Comparison of ENCODE assay signal across 11 mouse cellular contexts in genomic region chr6:72659717-72660390, GRCm38 (mm10). TPM values are rescaled to one million over a fixed set of nuclear protein-coding genes. Genes with fewer than 3 reads are reported as not detected.
DNase-seq lines count a peak whose midpoint lies in the region; ATAC-seq lines count a peak whose summit lies in the region.
"Had no signal": no experiment of that assay in that cellular context is flagged by ENCODE, and none has a peak within 500 bp of the region (broad histone marks: within the 10 kb centered on the region; RNA-seq: fewer than 3 reads in every experiment).

No protein-coding gene starts in this region.

- H3K27me3 ChIP-seq in hindbrain, embryonic 16.5 days (replicated peaks; ENCODE audit: control insufficient read depth, insufficient read depth, low read length): no peaks in the 10 kb centered on the region
- no peaks in the 10 kb centered on the region for H3K27me3 ChIP-seq in hindbrain, embryonic 12.5 days
- H3K27me3 ChIP-seq in embryonic facial prominence, embryonic 13.5 days: no peaks in the 10 kb centered on the region
- no peaks in the 10 kb centered on the region for H3K27me3 ChIP-seq in limb, embryonic 15.5 days
- H3K27me3 ChIP-seq: limb, embryonic 13.5 days had no signal

- no peak overlapping the region for H3K4me3 ChIP-seq in hindbrain, embryonic 16.5 days (ENCODE audit: low read length)
- H3K4me3 ChIP-seq in hindbrain, embryonic 12.5 days: no peak overlapping the region
- H3K4me3 ChIP-seq in embryonic facial prominence, embryonic 13.5 days: no peak overlapping the region
- H3K4me3 ChIP-seq in limb, embryonic 15.5 days: no peak overlapping the region
- H3K4me3 ChIP-seq: limb, embryonic 13.5 days had no signal

- 0 out of 2 replicates have a peak, but pooled peaks have one; percentile 28 for ATAC-seq in hindbrain, embryonic 16.5 days
- no peak for ATAC-seq in hindbrain, embryonic 12.5 days (ENCODE audit: low FRiP score)
- no peak for ATAC-seq in embryonic facial prominence, embryonic 13.5 days (ENCODE audit: insufficient number of reproducible peaks, insufficient read depth, low FRiP score, low TSS enrichment, low read depth)
- ATAC-seq in limb, embryonic 15.5 days (ENCODE audit: insufficient number of reproducible peaks, low FRiP score, low TSS enrichment, low read depth): no peak
- no peak for ATAC-seq in erythroid progenitor cell, adult 5-6 weeks (replicated peaks; ENCODE audit: low FRiP score, poor library complexity, severe bottlenecking)

- H3K9me3 ChIP-seq in hindbrain, embryonic 16.5 days (ENCODE audit: control insufficient read depth, low read length): no peaks in the 10 kb centered on the region
- H3K9me3 ChIP-seq in hindbrain, embryonic 12.5 days (replicated peaks): no peaks in the 10 kb centered on the region
- H3K9me3 ChIP-seq in embryonic facial prominence, embryonic 13.5 days: no peaks in the 10 kb centered on the region
- no peaks in the 10 kb centered on the region for H3K9me3 ChIP-seq in limb, embryonic 15.5 days
- H3K9me3 ChIP-seq: limb, embryonic 13.5 days had no signal

- H3K9ac ChIP-seq in hindbrain, embryonic 16.5 days (ENCODE audit: low read depth, low read length): no peak overlapping the region
- H3K9ac ChIP-seq in hindbrain, embryonic 12.5 days: no peak overlapping the region
- no peak overlapping the region for H3K9ac ChIP-seq in embryonic facial prominence, embryonic 13.5 days
- H3K9ac ChIP-seq in limb, embryonic 15.5 days: no peak overlapping the region
- H3K9ac ChIP-seq: limb, embryonic 13.5 days had no signal

- no peak overlapping the region for H3K4me2 ChIP-seq in hindbrain, embryonic 16.5 days (ENCODE audit: low read length)
- no peak overlapping the region for H3K4me2 ChIP-seq in hindbrain, embryonic 12.5 days (replicated peaks)
- H3K4me2 ChIP-seq in embryonic facial prominence, embryonic 13.5 days: no peak overlapping the region
- no peak overlapping the region for H3K4me2 ChIP-seq in limb, embryonic 15.5 days
- H3K4me2 ChIP-seq: limb, embryonic 13.5 days had no signal

- peaks cover 13% of the 10 kb centered on the region for H3K4me1 ChIP-seq in hindbrain, embryonic 16.5 days (ENCODE audit: control insufficient read depth, insufficient read depth, low read depth, low read length)
- H3K4me1 ChIP-seq in hindbrain, embryonic 12.5 days: peaks cover 16% of the 10 kb centered on the region; the same call in 1 of the 2 replicates
- H3K4me1 ChIP-seq in embryonic facial prominence, embryonic 13.5 days: peaks cover 89% of the 10 kb centered on the region
- H3K4me1 ChIP-seq in limb, embryonic 15.5 days: peaks cover 66% of the 10 kb centered on the region

- WGBS in hindbrain, embryonic 16.5 days: 84% methylated on average over 8 of the region's 8 CpGs
- WGBS in hindbrain, embryonic 12.5 days: 88% methylated on average over 8 of the region's 8 CpGs
- WGBS in embryonic facial prominence, embryonic 13.5 days: 75% methylated on average over 8 of the region's 8 CpGs
- 56% methylated on average over 8 of the region's 8 CpGs for WGBS in limb, embryonic 15.5 days

- H3K36me3 ChIP-seq in hindbrain, embryonic 16.5 days (ENCODE audit: control insufficient read depth, insufficient read depth, low read length): no peaks in the 10 kb centered on the region
- H3K36me3 ChIP-seq in hindbrain, embryonic 12.5 days: no peaks in the 10 kb centered on the region
- no peaks in the 10 kb centered on the region for H3K36me3 ChIP-seq in embryonic facial prominence, embryonic 13.5 days
- no peaks in the 10 kb centered on the region for H3K36me3 ChIP-seq in limb, embryonic 15.5 days
- H3K36me3 ChIP-seq: limb, embryonic 13.5 days had no signal

- no peak overlapping the region for H3K27ac ChIP-seq in hindbrain, embryonic 16.5 days (ENCODE audit: low read depth, low read length)
- no peak overlapping the region for H3K27ac ChIP-seq in hindbrain, embryonic 12.5 days
- peak overlapping the region; percentile 97 for H3K27ac ChIP-seq in embryonic facial prominence, embryonic 13.5 days
- peak overlapping the region; percentile 38; the same call in 1 of the 2 replicates for H3K27ac ChIP-seq in limb, embryonic 15.5 days

- peak; percentile 13 for DNase-seq in CD4-positive helper T cell, adult 2 months (ENCODE audit: low read depth, low spot score)
- DNase-seq in yolk sac, embryonic 10.5 days (ENCODE audit: low spot score): no peak
- no peak for DNase-seq in cerebellum, postnatal 25 days
- DNase-seq: cerebellum, postnatal 36 days; thymus, postnatal 36 days had no signal

RNA-seq across cellular contexts. Expression of gene Tgoln1, which starts 43.1 kb away (rescaled TPM):
- 35.6 and 38.9 TPM in 2 replicates for polyA plus RNA-seq in hindbrain, embryonic 16.5 days (2015; fragmentation: Nextera tagmentation; extraction: Ambion mirVana)
- polyA plus RNA-seq in hindbrain, embryonic 12.5 days (2016; fragmentation: Nextera tagmentation; extraction: Ambion mirVana): 38.8 and 39.2 TPM in 2 replicates
- 21.9 and 24.5 TPM in 2 replicates for polyA plus RNA-seq in embryonic facial prominence, embryonic 13.5 days (2015; fragmentation: Nextera tagmentation; extraction: Ambion mirVana)
- polyA plus RNA-seq in limb, embryonic 15.5 days (2015; fragmentation: Nextera tagmentation; extraction: Ambion mirVana): 25.6 and 25.8 TPM in 2 replicates
- total RNA-seq in erythroid progenitor cell, adult 5-6 weeks (2015; ENCODE audit: low replicate concordance): 14.7 and 28.5 TPM in 2 replicates
- 21.9 and 23.5 TPM in 2 replicates for total RNA-seq in erythroid progenitor cell, adult 5-6 weeks (2017; ENCODE audit: low replicate concordance)

Comparison
In these comparisons a context has a peak if more than half of its experiments do, and no peak if none do; other contexts are left out.
1. H3K27ac ChIP-seq: peak in embryonic facial prominence, embryonic 13.5 days (single experiment) and limb, embryonic 15.5 days (single experiment); none in hindbrain, embryonic 16.5 days (single experiment) and hindbrain, embryonic 12.5 days (single experiment).